Mouse (Mus musculus) midbrain, embryonic 10.5 days (tissue): ENCODE measurements around the gene Grin2d. TPM values are rescaled to one million over a fixed set of nuclear protein-coding genes. Genes with fewer than 3 reads are reported as not detected.
A peak's percentile ranks its signal among the peaks of the same experiment; 100 is the strongest.

ENCODE experiments used
- DNase-seq: peaks from one replicate; pipeline ENCODE4 v3.0.0-alpha.2; 2017; ENCODE audit warnings: low spot score
- H3K27ac ChIP-seq: fragments of 300-500 bp; sonication (generic); replicated peaks from 2 replicates; pipeline ENCODE4 v1.5.1; 2016; ENCODE audit warnings: mild to moderate bottlenecking
- H3K27me3 ChIP-seq: fragments of 300-500 bp; sonication (generic); 2 replicates; pipeline ENCODE4 v1.6.1; 2016; ENCODE audit warnings: low read depth, mild to moderate bottlenecking; ENCODE audit not compliant: poor library complexity, severe bottlenecking
- H3K36me3 ChIP-seq: fragments of 300-500 bp; sonication (generic); 2 replicates; pipeline ENCODE4 v1.6.1; 2016; ENCODE audit warnings: mild to moderate bottlenecking, moderate library complexity
- H3K4me1 ChIP-seq: fragments of 300-500 bp; sonication (generic); 2 replicates; pipeline ENCODE4 v1.6.1; 2016
- H3K4me3 ChIP-seq: fragments of 300-500 bp; sonication (generic); 2 replicates; pipeline ENCODE4 v1.5.1; 2016; ENCODE audit warnings: mild to moderate bottlenecking, moderate library complexity
- H3K9me3 ChIP-seq: fragments of 300-500 bp; sonication (generic); replicated peaks from 2 replicates; pipeline ENCODE4 v1.6.1; 2016; ENCODE audit warnings: mild to moderate bottlenecking
- WGBS: fragments of 180-500 bp; shearing (Covaris S2); methylation state at CpG from one replicate; pipeline ENCODE4 v1.1.7; 2016; 5-methylcytosine and 5-hydroxymethylcytosine counted together
- polyA plus RNA-seq: library from polyadenylated mRNA; unstranded; fragments of >200 nt; fragmentation: Nextera tagmentation; extraction: Ambion mirVana; gene quantifications from 2 replicates; pipeline ENCODE4 v1.2.1, GENCODE M21; 2016

Grin2d gene
- polyA plus RNA-seq, 1 experiment from 2014 or later: 0.16 TPM

DNA sequence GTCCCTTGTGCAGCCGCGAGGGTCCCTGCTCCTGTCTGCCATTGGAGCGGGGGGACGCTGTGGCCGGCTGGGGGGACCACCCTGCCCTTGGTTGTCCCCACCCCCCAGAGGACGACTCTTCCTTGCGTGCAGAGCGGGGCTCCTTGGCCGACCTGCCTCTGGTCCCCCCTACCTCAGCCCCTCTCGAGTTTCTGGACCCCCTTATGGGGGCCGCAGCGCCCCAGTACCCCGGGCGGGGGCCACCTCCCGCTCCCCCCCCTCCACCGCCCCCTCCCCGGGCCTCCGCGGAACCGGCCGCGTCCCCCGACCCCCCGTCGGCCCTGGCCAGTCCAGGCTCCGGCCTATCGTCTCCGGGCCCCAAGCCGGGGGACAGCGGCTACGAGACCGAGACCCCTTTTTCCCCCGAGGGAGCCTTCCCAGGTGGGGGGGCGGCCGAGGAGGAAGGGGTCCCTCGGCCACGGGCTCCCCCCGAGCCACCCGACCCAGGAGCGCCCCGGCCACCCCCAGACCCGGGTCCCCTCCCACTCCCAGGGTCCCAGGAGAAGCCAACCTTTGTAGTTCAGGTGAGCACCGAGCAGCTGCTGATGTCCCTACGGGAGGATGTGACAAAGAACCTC, 84.1 kb downstream of the Grin2d start:
- H3K4me1 ChIP-seq: peaks cover 22% of the 10 kb centered on the region
- H3K27ac ChIP-seq: peak overlapping the region; percentile 28; the same call in 1 of the 2 replicates
- DNase-seq: no peak
- peaks cover 69% of the 10 kb centered on the region for H3K27me3 ChIP-seq
- peaks cover 77% of the 10 kb centered on the region for H3K36me3 ChIP-seq
- no peak overlapping the region for H3K4me3 ChIP-seq
- 85% methylated on average over 44 of the region's 44 CpGs for WGBS
- H3K9me3 ChIP-seq: no peaks in the 10 kb centered on the region; the same call in 1 of the 2 replicates

DNA sequence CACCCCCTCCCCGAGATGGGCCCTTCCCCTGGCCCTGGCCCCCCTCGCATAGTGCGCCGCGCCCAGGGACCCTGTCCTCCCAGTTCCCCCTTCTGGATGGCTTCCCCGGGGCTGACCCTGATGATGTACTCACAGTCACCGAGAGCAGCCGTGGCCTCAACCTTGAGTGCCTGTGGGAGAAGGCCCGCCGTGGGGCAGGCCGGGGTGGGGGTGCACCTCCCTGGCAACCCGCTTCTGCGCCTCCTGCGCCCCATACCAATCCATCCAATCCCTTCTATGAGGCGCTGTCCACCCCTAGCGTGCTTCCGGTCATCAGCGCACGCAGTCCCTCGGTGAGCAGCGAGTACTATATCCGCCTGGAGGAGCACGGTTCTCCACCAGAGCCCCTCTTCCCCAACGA, 84.9 kb downstream of the Grin2d start:
- no peaks in the 10 kb centered on the region; the same call in 1 of the 2 replicates for H3K9me3 ChIP-seq
- H3K4me1 ChIP-seq: peaks cover 15% of the 10 kb centered on the region
- peaks cover 86% of the 10 kb centered on the region for H3K36me3 ChIP-seq
- H3K27ac ChIP-seq: no peak overlapping the region
- 0 out of 2 replicates have a peak overlapping the region, but pooled peaks have one; percentile 9 for H3K4me3 ChIP-seq
- H3K27me3 ChIP-seq: peaks cover 61% of the 10 kb centered on the region
- WGBS: 81% methylated on average over 24 of the region's 24 CpGs
- no peak for DNase-seq

DNA sequence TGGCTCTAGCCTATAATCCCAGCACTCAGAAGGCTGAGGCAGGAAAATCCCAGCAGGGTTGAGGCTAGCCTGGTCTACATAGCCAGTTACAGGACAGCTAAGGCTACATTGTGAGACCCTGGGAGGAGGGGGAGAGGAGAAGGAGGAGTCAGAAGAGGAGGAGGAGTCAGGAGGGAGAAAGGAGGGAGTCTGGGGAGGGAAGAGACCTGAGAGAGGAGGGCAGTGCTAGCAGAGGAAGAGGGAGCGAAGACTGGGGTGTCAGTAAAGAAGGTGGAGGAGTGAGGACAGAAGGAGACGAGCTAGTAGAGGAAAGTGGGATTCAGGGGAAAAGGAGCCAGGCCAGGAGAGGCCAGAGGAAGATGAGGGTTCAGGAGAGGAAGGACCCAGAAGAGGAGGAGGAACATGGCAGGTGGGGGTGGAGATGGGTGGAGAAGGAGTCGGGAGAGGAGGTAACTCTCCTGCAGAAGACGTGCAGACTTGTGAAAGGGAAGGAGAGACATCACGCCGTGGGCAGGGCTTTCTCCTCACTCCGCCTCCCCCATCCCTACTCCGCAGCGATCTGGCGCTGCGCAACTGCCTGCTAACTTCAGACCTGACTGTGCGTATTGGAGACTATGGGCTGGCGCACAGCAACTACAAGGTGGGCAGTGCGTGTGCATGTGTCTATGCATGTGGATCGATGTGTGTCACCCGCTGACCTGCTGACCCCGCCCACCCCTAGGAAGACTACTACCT, 86.3 kb downstream of the Grin2d start:
- H3K27me3 ChIP-seq: peaks cover 50% of the 10 kb centered on the region
- 78% methylated on average over 17 of the region's 17 CpGs for WGBS
- no peak overlapping the region for H3K4me3 ChIP-seq
- H3K4me1 ChIP-seq: peaks cover 10% of the 10 kb centered on the region
- H3K9me3 ChIP-seq: no peaks in the 10 kb centered on the region; the same call in 1 of the 2 replicates
- H3K36me3 ChIP-seq: peaks cover 98% of the 10 kb centered on the region
- no peak overlapping the region for H3K27ac ChIP-seq
- DNase-seq: no peak

DNA sequence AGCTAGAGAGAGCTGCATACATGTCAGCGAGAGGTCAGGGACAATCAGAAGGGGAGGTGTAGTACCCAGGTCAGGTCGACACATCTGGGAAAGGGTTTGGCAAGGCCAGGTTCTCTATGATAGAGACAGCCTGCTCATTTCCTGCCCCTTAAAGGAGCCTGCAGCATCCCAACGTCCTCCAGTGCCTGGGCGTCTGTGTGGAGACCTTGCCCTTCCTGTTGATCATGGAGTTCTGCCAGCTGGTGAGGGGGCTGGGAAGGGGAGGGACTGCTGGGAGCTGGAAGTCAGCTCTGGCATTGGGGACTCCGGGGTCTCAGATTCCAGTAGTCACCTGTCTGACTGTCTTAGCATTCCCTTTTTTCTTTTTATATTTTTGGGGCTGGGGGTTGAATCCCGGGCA, 87.5 kb downstream of the Grin2d start:
- Histone ChIP-seq H3K4me3 (no peak overlapping the region), H3K4me1 (peaks cover 21% of the 10 kb centered on the region), H3K27ac (no peak overlapping the region), H3K36me3 (peaks cover 91% of the 10 kb centered on the region), H3K27me3 (peaks cover 38% of the 10 kb centered on the region), H3K9me3 (no peaks in the 10 kb centered on the region; the same call in 1 of the 2 replicates)
- WGBS: 85% methylated on average over 6 of the region's 6 CpGs
- no peak for DNase-seq

DNA sequence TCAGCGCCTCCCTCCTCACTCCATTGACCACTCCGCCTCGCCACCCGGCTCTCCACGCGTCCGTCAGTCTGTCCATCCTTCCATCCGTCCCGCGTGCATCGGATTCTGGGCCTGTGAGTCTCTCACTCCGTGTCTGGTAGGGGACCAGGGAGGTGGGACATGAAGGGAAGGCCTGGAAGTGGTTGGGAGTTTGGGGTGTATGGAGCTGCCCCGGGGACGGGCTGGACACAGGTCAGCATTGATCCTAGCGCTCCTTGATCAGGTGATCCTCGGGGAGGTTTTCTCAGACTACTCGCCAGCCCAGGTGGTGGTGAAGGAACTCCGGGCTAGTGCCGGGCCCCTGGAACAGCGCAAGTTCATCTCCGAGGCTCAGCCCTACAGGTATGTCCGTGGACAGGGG, 90.5 kb downstream of the Grin2d start:
- H3K36me3 ChIP-seq: peaks cover 60% of the 10 kb centered on the region
- 86% methylated on average over 22 of the region's 22 CpGs for WGBS
- H3K4me3 ChIP-seq: peak overlapping the region; percentile 95
- H3K4me1 ChIP-seq: peaks cover 46% of the 10 kb centered on the region
- 0 out of 2 replicates have a peak overlapping the region, but pooled peaks have one; percentile 94 for H3K27ac ChIP-seq
- peaks cover 18% of the 10 kb centered on the region for H3K27me3 ChIP-seq
- no peaks in the 10 kb centered on the region; the same call in 1 of the 2 replicates for H3K9me3 ChIP-seq
- no peak for DNase-seq

DNA sequence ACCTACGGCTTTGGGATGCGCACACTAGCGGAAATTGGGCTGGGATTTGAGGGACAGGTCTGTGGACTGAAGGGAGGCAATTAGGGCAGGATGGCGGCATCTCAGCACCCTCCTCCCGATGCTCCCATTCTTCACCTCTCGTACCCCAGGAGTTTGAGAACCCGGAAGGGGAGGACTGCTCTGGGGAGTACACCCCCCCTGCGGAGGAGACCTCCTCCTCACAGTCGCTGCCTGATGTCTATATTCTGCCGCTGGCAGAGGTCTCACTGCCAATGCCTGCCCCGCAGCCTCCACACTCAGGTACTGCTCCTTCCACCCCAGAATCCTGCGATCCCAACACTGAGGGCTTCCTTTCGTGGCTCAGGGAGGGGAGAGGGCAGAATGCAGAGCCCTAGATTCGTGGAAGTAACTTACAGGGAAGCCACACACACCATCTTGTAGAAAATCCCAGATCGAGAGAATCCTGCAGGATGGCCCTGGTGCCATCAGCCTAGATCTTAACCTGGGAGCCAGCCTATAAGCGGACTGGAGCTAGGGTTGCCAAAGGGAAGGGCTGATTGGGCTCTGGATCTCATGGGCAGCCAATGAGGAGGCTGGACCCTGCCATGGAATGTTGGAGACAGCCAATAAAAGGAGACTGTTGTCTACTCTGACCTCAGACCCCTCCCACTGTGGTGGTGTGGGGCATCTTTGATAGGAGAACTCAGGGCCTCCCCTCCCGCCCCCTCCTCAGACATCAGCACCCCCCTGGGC, 91.3 kb downstream of the Grin2d start:
- Histone ChIP-seq H3K27me3 (peaks cover 21% of the 10 kb centered on the region), H3K27ac (peak overlapping the region; percentile 94), H3K9me3 (no peaks in the 10 kb centered on the region; the same call in 1 of the 2 replicates), H3K4me3 (peak overlapping the region; percentile 95), H3K36me3 (peaks cover 52% of the 10 kb centered on the region), H3K4me1 (peaks cover 46% of the 10 kb centered on the region)
- DNase-seq: peak; percentile 59
- 12% methylated on average over 17 of the region's 17 CpGs for WGBS

DNA sequence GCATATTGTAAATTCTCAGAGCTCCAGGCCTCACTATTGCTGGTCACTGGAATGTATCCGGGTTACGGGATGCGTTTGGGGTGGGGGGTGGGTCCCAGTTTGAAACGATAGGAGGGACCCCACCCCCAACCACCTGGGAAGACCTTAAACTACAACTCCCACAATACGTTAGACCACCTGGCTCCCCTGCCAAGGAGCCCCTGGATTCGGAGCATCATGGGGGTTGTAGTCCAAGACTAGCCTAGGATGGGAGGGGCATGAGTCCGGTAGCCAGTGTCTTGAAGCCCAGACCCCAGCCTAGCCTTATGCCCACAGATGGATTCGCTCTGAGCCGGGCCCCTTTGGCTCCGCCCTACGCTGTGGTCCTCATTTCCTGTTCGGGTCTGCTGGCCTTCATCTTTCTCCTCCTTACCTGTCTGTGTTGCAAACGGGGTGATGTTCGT, 92.0 kb downstream of the Grin2d start:
- Histone ChIP-seq H3K27ac (peak overlapping the region; percentile 94), H3K9me3 (no peaks in the 10 kb centered on the region; the same call in 1 of the 2 replicates)
- WGBS: under 1% methylated on average over 14 of the region's 14 CpGs

DNA sequence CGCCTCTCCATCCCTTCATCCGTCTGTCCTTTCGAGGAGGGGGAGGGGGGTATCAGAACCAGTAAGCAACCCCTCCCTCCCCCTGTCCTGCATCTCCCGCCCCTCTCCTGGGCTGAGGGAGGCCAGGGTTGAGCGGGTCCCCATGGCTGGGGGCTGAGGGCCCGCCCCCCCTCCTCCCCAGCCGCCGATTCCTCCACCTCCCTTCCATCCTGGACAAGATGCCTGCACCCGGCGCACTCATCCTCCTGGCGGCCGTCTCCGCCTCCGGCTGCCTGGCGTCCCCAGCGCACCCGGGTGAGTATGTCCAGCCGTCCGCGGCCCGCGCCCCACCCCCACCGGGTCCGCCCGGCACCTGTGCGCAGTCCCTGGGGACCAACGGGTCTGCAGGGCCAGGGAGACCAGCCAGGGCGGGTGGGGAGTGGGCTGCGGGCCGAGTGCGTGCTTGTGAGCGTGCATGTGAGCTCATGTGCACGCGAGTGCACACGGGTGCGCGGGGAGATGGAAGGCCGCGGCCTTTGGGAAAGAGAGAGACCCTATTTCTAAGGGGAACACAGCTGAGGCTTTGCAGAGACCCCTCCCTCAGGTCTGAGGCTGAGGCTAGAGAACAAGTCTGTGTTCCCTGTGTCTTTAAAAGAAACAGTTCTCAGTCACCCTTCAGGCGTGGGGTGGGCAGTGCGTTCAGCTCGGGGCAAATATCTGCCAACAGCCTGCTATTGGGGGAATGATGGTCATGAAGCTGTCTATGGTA, 92.6 kb downstream of the Grin2d start:
- WGBS: under 1% methylated on average over 38 of the region's 42 CpGs
- H3K4me1 ChIP-seq: peaks cover 46% of the 10 kb centered on the region
- peaks cover 39% of the 10 kb centered on the region for H3K36me3 ChIP-seq
- no peaks in the 10 kb centered on the region; the same call in 1 of the 2 replicates for H3K9me3 ChIP-seq
- H3K27me3 ChIP-seq: peaks cover 21% of the 10 kb centered on the region
- H3K27ac ChIP-seq: peak overlapping the region; percentile 94
- H3K4me3 ChIP-seq: peak overlapping the region; percentile 95
- DNase-seq: no peak

More for the DNA sequence above, 92.0 kb downstream of the Grin2d start:
- Histone ChIP-seq H3K4me1 (peaks cover 46% of the 10 kb centered on the region), H3K4me3 (peak overlapping the region; percentile 95), H3K36me3 (peaks cover 45% of the 10 kb centered on the region), H3K27me3 (peaks cover 21% of the 10 kb centered on the region)
- DNase-seq: peak; percentile 76

DNA sequence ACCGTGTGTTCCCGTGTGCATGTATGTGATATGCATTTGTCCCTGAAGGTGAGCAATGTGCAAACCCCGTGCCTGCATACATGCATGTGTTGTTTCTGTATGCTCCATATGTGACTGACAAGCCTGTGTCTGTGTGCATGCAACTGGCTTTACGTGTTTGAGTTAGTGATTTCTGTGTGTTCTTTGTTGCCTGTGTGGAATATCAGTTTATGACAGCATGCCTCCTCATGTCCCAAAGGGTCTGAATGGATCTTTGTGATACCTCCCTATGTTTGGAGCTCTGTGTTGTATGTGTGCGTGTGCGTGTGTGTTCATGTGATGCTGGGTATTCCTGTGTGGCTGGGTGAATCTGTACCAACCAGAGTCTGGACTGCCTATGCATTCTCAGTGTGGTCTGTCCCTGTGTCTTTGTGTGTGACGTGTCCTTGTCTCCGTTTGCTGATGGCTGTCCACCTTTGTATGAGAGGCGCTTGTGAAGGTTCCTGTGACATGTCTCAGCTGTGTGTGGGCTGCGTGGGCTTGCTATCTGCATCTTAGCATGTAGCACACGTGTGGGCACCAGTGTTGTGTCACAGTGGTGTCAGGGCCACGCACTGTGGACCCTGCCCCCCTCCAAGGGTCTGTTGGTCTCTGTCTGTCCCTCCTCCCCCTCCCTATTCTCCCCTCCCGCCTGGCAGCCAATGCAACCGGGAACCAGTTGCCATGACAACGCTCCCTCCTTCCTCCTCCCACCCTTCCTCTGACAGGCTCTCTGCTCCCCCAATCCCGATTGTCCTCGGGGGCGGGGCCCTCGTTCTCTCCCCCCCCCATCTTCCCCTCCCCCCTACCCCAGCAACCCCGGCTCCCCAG, 93.4 kb downstream of the Grin2d start, which contains the start of gene Sult2b1:
Sult2b1 (minus strand) TSS at position 146 of the 849 bp plus-strand sequence.
- WGBS: 25% methylated on average over 20 of the region's 20 CpGs
- Histone ChIP-seq H3K27ac (peak within 1 kb of the TSS; percentile 94), H3K36me3 (peaks cover 31% of the 10 kb centered on the region), H3K4me1 (peaks cover 46% of the 10 kb centered on the region), H3K9me3 (no peaks in the 10 kb centered on the region; the same call in 1 of the 2 replicates), H3K4me3 (peak within 1 kb of the TSS; percentile 95), H3K27me3 (peaks cover 21% of the 10 kb centered on the region)
- DNase-seq: peak; percentile 94

DNA sequence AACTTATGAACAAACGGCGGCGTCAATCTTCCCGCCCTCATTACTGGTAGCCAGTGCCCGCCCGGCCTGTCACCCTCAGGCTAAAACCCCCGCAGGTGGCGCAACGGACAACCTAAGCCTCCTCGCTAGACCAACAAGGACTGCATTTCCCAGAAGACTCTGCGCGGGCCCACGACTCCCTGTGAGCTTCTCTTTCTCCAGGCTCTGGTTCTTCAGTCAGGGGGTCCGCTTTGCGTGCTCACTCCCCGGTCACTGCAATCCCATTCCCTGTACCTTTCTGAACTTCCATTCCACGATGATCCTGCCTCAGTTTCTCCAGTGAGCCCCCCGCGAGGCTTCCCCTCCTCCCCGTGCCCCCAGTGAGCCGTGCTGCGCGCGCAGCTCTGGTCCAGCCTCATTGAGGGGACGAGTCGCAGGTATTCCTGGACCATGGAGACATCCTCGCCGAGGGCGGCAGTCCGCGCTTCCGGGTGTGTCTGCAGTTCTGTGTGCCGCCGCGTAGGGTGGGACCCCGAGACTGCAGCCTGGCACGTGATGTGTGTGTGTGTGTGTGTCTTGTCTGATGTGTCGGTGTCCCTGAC, 94.6 kb downstream of the Grin2d start, which contains the start of gene Lmtk3:
Lmtk3 (plus strand) TSS at position 228 of the 581 bp plus-strand sequence.
- peaks cover 57% of the 10 kb centered on the region for H3K4me1 ChIP-seq
- peak; percentile 80 for DNase-seq
- no peaks in the 10 kb centered on the region for H3K9me3 ChIP-seq
- WGBS: under 1% methylated on average over 38 of the region's 38 CpGs
- H3K4me3 ChIP-seq: peak within 1 kb of the TSS; percentile 95
- H3K27ac ChIP-seq: peak within 1 kb of the TSS; percentile 94
- H3K36me3 ChIP-seq: peaks cover 19% of the 10 kb centered on the region
- H3K27me3 ChIP-seq: peaks cover 27% of the 10 kb centered on the region

DNA sequence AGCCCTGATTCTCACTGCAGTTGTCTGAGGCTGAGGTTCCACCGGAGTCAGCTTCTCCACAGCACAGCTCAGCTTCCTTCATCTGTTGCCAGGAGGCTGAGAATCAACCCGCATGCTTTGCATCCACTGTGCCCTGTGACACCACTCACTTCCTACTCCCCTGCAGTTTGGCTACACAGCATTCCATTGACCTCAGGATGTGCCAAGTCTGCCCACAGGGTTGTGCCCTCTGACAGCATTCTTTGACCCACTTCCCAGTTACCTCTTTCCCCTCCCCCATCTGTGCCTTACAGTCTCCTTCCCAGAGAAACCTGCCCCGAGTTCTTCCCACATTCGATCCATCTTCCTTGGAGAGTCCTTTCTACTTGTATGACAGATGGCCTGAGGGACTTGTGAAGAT, 95.9 kb downstream of the Grin2d start:
- 71% methylated on average over 4 of the region's 4 CpGs for WGBS
- Histone ChIP-seq H3K9me3 (no peaks in the 10 kb centered on the region), H3K27me3 (peaks cover 26% of the 10 kb centered on the region), H3K27ac (no peak overlapping the region), H3K36me3 (peaks cover 6% of the 10 kb centered on the region; the same call in 1 of the 2 replicates), H3K4me3 (no peak overlapping the region), H3K4me1 (peaks cover 52% of the 10 kb centered on the region)
- DNase-seq: no peak
